Mouse (Mus musculus): ENCODE results near the gene Adrm1.

Adrm1 gene

GRCm38 (mm10) chr2:180217587-180217986, 46.3 kb downstream of the Adrm1 start:
- in situ Hi-C loops (cut with MboI, MseI): no loop called here

- in situ Hi-C loops (cut with MboI, MseI): no loop called here
Measured at GRCm38 (mm10) chr2:180218241-180218640, 47.0 kb downstream of the Adrm1 start.

- in situ Hi-C loops (cut with MboI, MseI): no loop called here
Measured at GRCm38 (mm10) chr2:180218677-180219076, 47.4 kb downstream of the Adrm1 start.

GRCm38 (mm10) chr2:180219145-180219943, 48.1 kb downstream of the Adrm1 start:
- in situ Hi-C loops (cut with MboI, MseI): no loop called here

GRCm38 (mm10) chr2:180220165-180220564, 48.9 kb downstream of the Adrm1 start:
- in situ Hi-C loops (cut with MboI, MseI): loop anchor here in 1 of 2 experiments (10.0 kb wide), 1 partner anchor 805 kb away; no protein-coding TSS in a partner anchor

GRCm38 (mm10) chr2:180221051-180221450, 49.8 kb downstream of the Adrm1 start:
- in situ Hi-C loops (cut with MboI, MseI): loop anchor here in 1 of 2 experiments (10.0 kb wide), 1 partner anchor 806 kb away; no protein-coding TSS in a partner anchor

- in situ Hi-C loops (cut with MboI, MseI): loop anchor here in 1 of 2 experiments (10.0 kb wide), 1 partner anchor 807 kb away; no protein-coding TSS in a partner anchor
Measured at GRCm38 (mm10) chr2:180222250-180222649, 51.0 kb downstream of the Adrm1 start.

- in situ Hi-C loops (cut with MboI, MseI): loop anchor here in 1 of 2 experiments (10.0 kb wide), 1 partner anchor 810 kb away; no protein-coding TSS in a partner anchor
Measured at GRCm38 (mm10) chr2:180224647-180225043, 53.4 kb downstream of the Adrm1 start.

GRCm38 (mm10) chr2:180225044-180225761, 53.9 kb downstream of the Adrm1 start:
- in situ Hi-C loops (cut with MboI, MseI): loop anchor here in 1 of 2 experiments (10.0 kb wide), 1 partner anchor 810 kb away; no protein-coding TSS in a partner anchor
